10 mouse cellular contexts compared by ENCODE assay signal in genomic region chr5:24427285-24427633, GRCm38 (mm10). TPM values are rescaled to one million over a fixed set of nuclear protein-coding genes. Genes with fewer than 3 reads are reported as not detected.
A peak's percentile ranks its signal among the peaks of the same experiment; 100 is the strongest.
DNase-seq lines count a peak whose midpoint lies in the region; ATAC-seq and TF ChIP-seq lines count a peak whose summit lies in the region.
"Had no signal": no experiment of that assay in that cellular context is flagged by ENCODE, and none has a peak within 500 bp of the region (broad histone marks: within the 10 kb centered on the region; RNA-seq: fewer than 3 reads in every experiment).

No protein-coding gene starts in this region.

- intact Hi-C loops in heart, adult 2 months (cut with DNase I) = loop anchor here (2.0 kb wide), 1 partner anchor 18 kb away; the partner anchor contains the start of gene Fastk

- peaks cover 41% of the 10 kb centered on the region for H3K4me1 ChIP-seq in heart, embryonic 11.5 days (ENCODE audit: control insufficient read depth, insufficient read depth, low read length)
- peaks cover 8% of the 10 kb centered on the region for H3K4me1 ChIP-seq in heart, adult 2 months (ENCODE audit: control insufficient read depth, insufficient read depth, low read length)
- H3K4me1 ChIP-seq in megakaryocyte, embryonic 14.5 days = peaks cover 53% of the 10 kb centered on the region
- peaks cover 42% of the 10 kb centered on the region for H3K4me1 ChIP-seq in limb, embryonic 11.5 days (ENCODE audit: control insufficient read depth, insufficient read depth, low read length)
- peaks cover 48% of the 10 kb centered on the region for H3K4me1 ChIP-seq in stomach, embryonic 15.5 days

- TF ChIP-seq POLR2A in heart, adult 2 months (IDR thresholded peaks at IDR 0.05; ENCODE audit: insufficient read depth, low read depth, low read length) = no peak

- no peaks in the 10 kb centered on the region for H3K9me3 ChIP-seq in heart, embryonic 11.5 days (replicated peaks; ENCODE audit: control insufficient read depth, low read length)
- no peaks in the 10 kb centered on the region for H3K9me3 ChIP-seq in megakaryocyte, embryonic 14.5 days
- no peaks in the 10 kb centered on the region for H3K9me3 ChIP-seq in limb, embryonic 11.5 days (ENCODE audit: control insufficient read depth, low read length)
- H3K9me3 ChIP-seq in stomach, embryonic 15.5 days = no peaks in the 10 kb centered on the region

- WGBS in heart, embryonic 11.5 days (ENCODE audit: insufficient replicate concordance) = 12% methylated on average over 12 of the region's 12 CpGs
- 65% methylated on average over 12 of the region's 12 CpGs for WGBS in heart, adult 2 months
- WGBS in limb, embryonic 11.5 days = 9% methylated on average over 12 of the region's 12 CpGs
- WGBS in stomach, embryonic 15.5 days = 26% methylated on average over 12 of the region's 12 CpGs

- no peak overlapping the region for H3K27ac ChIP-seq in heart, embryonic 11.5 days (ENCODE audit: low read depth, low read length)
- H3K27ac ChIP-seq in heart, adult 2 months = no peak overlapping the region
- no peak overlapping the region for H3K27ac ChIP-seq in limb, embryonic 11.5 days (replicated peaks; ENCODE audit: low read depth, low read length)
- peak overlapping the region; percentile 74 for H3K27ac ChIP-seq in stomach, embryonic 15.5 days

- no peak for ATAC-seq in heart, embryonic 11.5 days (replicated peaks; ENCODE audit: insufficient number of reproducible peaks, low FRiP score, low TSS enrichment)
- no peak for ATAC-seq in megakaryocyte, adult 5-6 weeks (ENCODE audit: poor library complexity, severe bottlenecking)
- no peak for ATAC-seq in limb, embryonic 11.5 days (ENCODE audit: insufficient number of reproducible peaks, low FRiP score, low TSS enrichment, low read depth)
- ATAC-seq in stomach, embryonic 15.5 days (ENCODE audit: insufficient read depth, low FRiP score, low read depth) = no peak
- ATAC-seq: inflammation-experienced regulatory T-cells, adult 6 months had no signal

- no peak for TF ChIP-seq EP300 in heart, adult 2 months (IDR thresholded peaks at IDR 0.05; ENCODE audit: insufficient read depth, low read depth, low read length)

- H3K4me3 ChIP-seq in heart, embryonic 11.5 days (ENCODE audit: low read depth, low read length) = no peak overlapping the region
- no peak overlapping the region for H3K4me3 ChIP-seq in heart, adult 2 months
- H3K4me3 ChIP-seq in megakaryocyte, embryonic 14.5 days (replicated peaks) = peak overlapping the region; percentile 92
- no peak overlapping the region for H3K4me3 ChIP-seq in limb, embryonic 11.5 days (ENCODE audit: low read depth, low read length)
- peak overlapping the region; percentile 65 for H3K4me3 ChIP-seq in stomach, embryonic 15.5 days (replicated peaks)

- no peaks in the 10 kb centered on the region for H3K27me3 ChIP-seq in heart, embryonic 11.5 days (ENCODE audit: control insufficient read depth, insufficient read depth, low read length)
- H3K27me3 ChIP-seq in heart, adult 2 months (ENCODE audit: control insufficient read depth, insufficient read depth, low read length) = no peaks in the 10 kb centered on the region
- H3K27me3 ChIP-seq in megakaryocyte, embryonic 14.5 days (replicated peaks) = no peaks in the 10 kb centered on the region
- no peaks in the 10 kb centered on the region for H3K27me3 ChIP-seq in limb, embryonic 11.5 days (ENCODE audit: control insufficient read depth, insufficient read depth, low read length)
- H3K27me3 ChIP-seq in stomach, embryonic 15.5 days (replicated peaks) = no peaks in the 10 kb centered on the region

- peak overlapping the region; percentile 45; the same call in 1 of the 2 replicates for H3K4me2 ChIP-seq in heart, embryonic 11.5 days
- H3K4me2 ChIP-seq in limb, embryonic 11.5 days (ENCODE audit: low read depth, severe bottlenecking) = peak overlapping the region; percentile 87
- H3K4me2 ChIP-seq in stomach, embryonic 15.5 days = peak overlapping the region; percentile 93

- no peak for DNase-seq in heart, adult 2 months
- DNase-seq in limb, embryonic 11.5 days (ENCODE audit: low spot score) = no peak
- no peak for DNase-seq in layer of hippocampus, postnatal 14 days (ENCODE audit: low spot score in 2 of 2)
- DNase-seq in spleen, postnatal 14 days (ENCODE audit: low spot score in 2 of 2) = no peak

- H3K9ac ChIP-seq in heart, embryonic 11.5 days (ENCODE audit: low read depth, low read length) = no peak overlapping the region
- no peak overlapping the region for H3K9ac ChIP-seq in heart, adult 2 months (ENCODE audit: low read depth, low read length)
- H3K9ac ChIP-seq in limb, embryonic 11.5 days (ENCODE audit: low read length) = no peak overlapping the region
- H3K9ac ChIP-seq in stomach, embryonic 15.5 days = no peak overlapping the region

- no peak for TF ChIP-seq CTCF in heart, adult 2 months (IDR thresholded peaks at IDR 0.05)

- peaks cover 23% of the 10 kb centered on the region for H3K36me3 ChIP-seq in heart, embryonic 11.5 days (ENCODE audit: control insufficient read depth, insufficient read depth, low read length)
- H3K36me3 ChIP-seq in heart, adult 2 months (ENCODE audit: control insufficient read depth, insufficient read depth, low read length) = no peaks in the 10 kb centered on the region
- peaks cover 49% of the 10 kb centered on the region for H3K36me3 ChIP-seq in megakaryocyte, embryonic 14.5 days (replicated peaks; ENCODE audit: low read length)
- H3K36me3 ChIP-seq in limb, embryonic 11.5 days (ENCODE audit: control insufficient read depth, insufficient read depth, low read length) = peaks cover 17% of the 10 kb centered on the region
- H3K36me3 ChIP-seq in stomach, embryonic 15.5 days = peaks cover 27% of the 10 kb centered on the region

- peaks cover 3% of the 10 kb centered on the region; the same call in 1 of the 2 replicates for H3K79me2 ChIP-seq in heart, adult 2 months (replicated peaks; ENCODE audit: control insufficient read depth, insufficient read depth, low read length)

RNA-seq across cellular contexts. Expression of gene Slc4a2, which starts 3.6 kb away (rescaled TPM):
- 17.7 and 17.9 TPM in 2 replicates for polyA plus RNA-seq in heart, embryonic 11.5 days (2014; fragmentation: Nextera tagmentation; extraction: Ambion mirVana)
- 10 to 100 TPM; 22.4 to 25.9 TPM for total RNA-seq in heart, adult 2 months (2021)
- polyA plus RNA-seq in heart, adult 2 months (2012; rRNA removed) = 37.9 and 41.2 TPM in 2 replicates
- polyA plus RNA-seq in megakaryocyte, embryonic 14.5 days (2012; ENCODE audit: insufficient read depth, low replicate concordance) = 14.7 and 31.0 TPM in 2 replicates
- 17.2 and 19.9 TPM in 2 replicates for total RNA-seq in megakaryocyte, adult 5-6 weeks (2015)
- 34.2 and 40.0 TPM in 2 replicates for total RNA-seq in megakaryocyte, adult 5-6 weeks (2017)
- polyA plus RNA-seq in limb, embryonic 11.5 days (2014; fragmentation: Nextera tagmentation; extraction: Ambion mirVana) = 26.9 and 28.0 TPM in 2 replicates
- 38.8 and 44.6 TPM in 2 replicates for polyA plus RNA-seq in stomach, embryonic 15.5 days (2015; fragmentation: Nextera tagmentation; extraction: Ambion mirVana)
- total RNA-seq in layer of hippocampus, postnatal 14 days (2021) = 10 to 100 TPM; 33.0 to 45.8 TPM

RNA-seq across cellular contexts. Expression of gene Cdk5, which starts 3.9 kb away (rescaled TPM):
- 34.0 and 36.2 TPM in 2 replicates for polyA plus RNA-seq in heart, embryonic 11.5 days (2014; fragmentation: Nextera tagmentation; extraction: Ambion mirVana)
- total RNA-seq in heart, adult 2 months (2021) = 10 to 100 TPM; 19.9 to 21.7 TPM
- 42.7 and 51.8 TPM in 2 replicates for polyA plus RNA-seq in heart, adult 2 months (2012; rRNA removed)
- 6.0 and 14.5 TPM in 2 replicates for polyA plus RNA-seq in megakaryocyte, embryonic 14.5 days (2012; ENCODE audit: insufficient read depth, low replicate concordance)
- 18.2 and 27.5 TPM in 2 replicates for total RNA-seq in megakaryocyte, adult 5-6 weeks (2015)
- total RNA-seq in megakaryocyte, adult 5-6 weeks (2017) = 16.9 and 18.2 TPM in 2 replicates
- polyA plus RNA-seq in limb, embryonic 11.5 days (2014; fragmentation: Nextera tagmentation; extraction: Ambion mirVana) = 48.6 and 49.2 TPM in 2 replicates
- polyA plus RNA-seq in stomach, embryonic 15.5 days (2015; fragmentation: Nextera tagmentation; extraction: Ambion mirVana) = 37.3 and 41.2 TPM in 2 replicates
- 100 to 1,000 TPM; 127 to 133 TPM for total RNA-seq in layer of hippocampus, postnatal 14 days (2021)

RNA-seq across cellular contexts. Expression of gene Asic3, which starts 14.1 kb away (rescaled TPM):
- 0.20 TPM in 1 of 2 replicates, not detected in the other for polyA plus RNA-seq in heart, embryonic 11.5 days (2014; fragmentation: Nextera tagmentation; extraction: Ambion mirVana)
- total RNA-seq in heart, adult 2 months (2021) = under 1 TPM in 1 of 2 experiments, not detected in 1; 0.14 TPM
- polyA plus RNA-seq in heart, adult 2 months (2012; rRNA removed) = 0.32 and 0.59 TPM in 2 replicates
- not detected in 2 replicates for polyA plus RNA-seq in megakaryocyte, embryonic 14.5 days (2012; ENCODE audit: insufficient read depth, low replicate concordance)
- total RNA-seq in megakaryocyte, adult 5-6 weeks (2015) = not detected in 2 replicates
- total RNA-seq in megakaryocyte, adult 5-6 weeks (2017) = not detected in 2 replicates
- 0.33 and 0.40 TPM in 2 replicates for polyA plus RNA-seq in limb, embryonic 11.5 days (2014; fragmentation: Nextera tagmentation; extraction: Ambion mirVana)
- polyA plus RNA-seq in stomach, embryonic 15.5 days (2015; fragmentation: Nextera tagmentation; extraction: Ambion mirVana) = 0.18 TPM in 1 of 2 replicates, not detected in the other
- total RNA-seq in layer of hippocampus, postnatal 14 days (2021) = under 1 TPM in 1 of 2 experiments, not detected in 1; 0.18 TPM
- total RNA-seq: left cerebral cortex, postnatal 36 days had no signal
- polyA plus RNA-seq: inflammation-experienced regulatory T-cells, adult 6 months had no signal

RNA-seq across cellular contexts. Expression of gene Fastk, which starts 17.8 kb away (rescaled TPM):
- 158 and 165 TPM in 2 replicates for polyA plus RNA-seq in heart, embryonic 11.5 days (2014; fragmentation: Nextera tagmentation; extraction: Ambion mirVana)
- total RNA-seq in heart, adult 2 months (2021) = 100 to 1,000 TPM; 287 to 328 TPM
- 609 and 613 TPM in 2 replicates for polyA plus RNA-seq in heart, adult 2 months (2012; rRNA removed)
- polyA plus RNA-seq in megakaryocyte, embryonic 14.5 days (2012; ENCODE audit: insufficient read depth, low replicate concordance) = 216 and 275 TPM in 2 replicates
- 33.4 and 42.2 TPM in 2 replicates for total RNA-seq in megakaryocyte, adult 5-6 weeks (2015)
- total RNA-seq in megakaryocyte, adult 5-6 weeks (2017) = 21.7 and 22.3 TPM in 2 replicates
- 89.6 and 95.1 TPM in 2 replicates for polyA plus RNA-seq in limb, embryonic 11.5 days (2014; fragmentation: Nextera tagmentation; extraction: Ambion mirVana)
- 98.1 and 103 TPM in 2 replicates for polyA plus RNA-seq in stomach, embryonic 15.5 days (2015; fragmentation: Nextera tagmentation; extraction: Ambion mirVana)
- 100 to 1,000 TPM; 113 to 116 TPM for total RNA-seq in layer of hippocampus, postnatal 14 days (2021)

RNA-seq across cellular contexts. Expression of gene Tmub1, which starts 20.4 kb away (rescaled TPM):
- 21.5 and 22.6 TPM in 2 replicates for polyA plus RNA-seq in heart, embryonic 11.5 days (2014; fragmentation: Nextera tagmentation; extraction: Ambion mirVana)
- 10 to 100 TPM; 10.4 to 13.9 TPM for total RNA-seq in heart, adult 2 months (2021)
- 28.5 and 34.0 TPM in 2 replicates for polyA plus RNA-seq in heart, adult 2 months (2012; rRNA removed)
- polyA plus RNA-seq in megakaryocyte, embryonic 14.5 days (2012; ENCODE audit: insufficient read depth, low replicate concordance) = 31.6 and 37.8 TPM in 2 replicates
- 11.3 and 13.4 TPM in 2 replicates for total RNA-seq in megakaryocyte, adult 5-6 weeks (2015)
- 11.7 and 20.9 TPM in 2 replicates for total RNA-seq in megakaryocyte, adult 5-6 weeks (2017)
- polyA plus RNA-seq in limb, embryonic 11.5 days (2014; fragmentation: Nextera tagmentation; extraction: Ambion mirVana) = 25.4 and 27.1 TPM in 2 replicates
- 22.0 and 22.3 TPM in 2 replicates for polyA plus RNA-seq in stomach, embryonic 15.5 days (2015; fragmentation: Nextera tagmentation; extraction: Ambion mirVana)
- total RNA-seq in layer of hippocampus, postnatal 14 days (2021) = 10 to 100 TPM; 23.1 to 27.5 TPM

Comparison
In these comparisons a context has a peak if more than half of its experiments do, and no peak if none do; other contexts are left out.
1. H3K4me3 ChIP-seq: peak in megakaryocyte, embryonic 14.5 days (single experiment) and stomach, embryonic 15.5 days (single experiment); none in heart, embryonic 11.5 days (single experiment), heart, adult 2 months (single experiment) and limb, embryonic 11.5 days (single experiment).
2. Peak in every context shown above with its lines, with median percentiles within 50 percentile points of each other: H3K4me2 ChIP-seq.